Mouse (Mus musculus) olfactory bulb, adult 2 months (tissue): ENCODE measurements at regions not wholly inside any gene's neighbourhood (a gene's known extent, or its start where the extent isn't known, plus 50 kb on each side); places are given as distances from the start of the nearest gene placed in this dataset.

ENCODE experiments used
- H3K27ac ChIP-seq: fragments of 200-500 bp; 2 replicates; pipeline ENCODE4 v1.5.1; 2012; ENCODE audit warnings: low read depth, low read length; ENCODE audit not compliant: insufficient read depth
- H3K4me1 ChIP-seq: fragments of 200-500 bp; 2 replicates; pipeline ENCODE4 v1.6.1; 2012; ENCODE audit warnings: low read length; ENCODE audit not compliant: control insufficient read depth, insufficient read depth
- H3K4me3 ChIP-seq: fragments of 200-500 bp; 2 replicates; pipeline ENCODE4 v1.5.1; 2012; ENCODE audit warnings: mild to moderate bottlenecking, low read depth, low read length, moderate library complexity; ENCODE audit not compliant: insufficient read depth
- CTCF ChIP-seq: fragments of 200-500 bp; IDR thresholded peaks from 2 replicates; pipeline ENCODE4 v1.5.1; 2012; ENCODE audit warnings: low read depth, mild to moderate bottlenecking, low read length, moderate library complexity; ENCODE audit not compliant: insufficient read depth
- POLR2A ChIP-seq: fragments of 200-500 bp; IDR thresholded peaks from 2 replicates; pipeline ENCODE4 v1.6.1; 2012; ENCODE audit warnings: mild to moderate bottlenecking, low read depth, low read length, moderate library complexity; ENCODE audit not compliant: insufficient read depth
- WGBS: fragments of 180-500 bp; shearing (Covaris S2); methylation state at CpG from one replicate; pipeline ENCODE4 v1.1.7; 2018; 5-methylcytosine and 5-hydroxymethylcytosine counted together

GRCm38 (mm10) chr4:40357088-40357853 is 78.0 kb upstream of the Ndufb6 start:
- WGBS, result 51% methylated on average over 7 of the region's 7 CpGs
- no peak for TF ChIP-seq CTCF
- H3K27ac ChIP-seq, result no peak overlapping the region

GRCm38 (mm10) chr4:40355791-40356450 is 76.7 kb upstream of the Ndufb6 start:
- 67% methylated on average over 3 of the region's 3 CpGs for WGBS
- Histone ChIP-seq H3K27ac (no peak overlapping the region), H3K4me1 (peaks cover 7% of the 10 kb centered on the region), H3K4me3 (no peak overlapping the region)
- TF ChIP-seq POLR2A (no peak), CTCF (no peak)

More at GRCm38 (mm10) chr4:40357088-40357853, 78.0 kb upstream of the Ndufb6 start:
- Histone ChIP-seq H3K4me3 (no peak overlapping the region), H3K4me1 (no peaks in the 10 kb centered on the region)

GRCm38 (mm10) chr4:40354456-40354855 is 75.2 kb upstream of the Ndufb6 start:
- no peak overlapping the region for H3K4me3 ChIP-seq
- TF ChIP-seq POLR2A (no peak), CTCF (no peak)
- peaks cover 7% of the 10 kb centered on the region for H3K4me1 ChIP-seq
- no peak overlapping the region for H3K27ac ChIP-seq
- WGBS, result 73% methylated on average over 3 of the region's 3 CpGs

GRCm38 (mm10) chr4:40351648-40352047 is 72.4 kb upstream of the Ndufb6 start:
- peaks cover 7% of the 10 kb centered on the region for H3K4me1 ChIP-seq
- no peak overlapping the region; the same call in 1 of the 2 replicates for H3K27ac ChIP-seq
- TF ChIP-seq CTCF, result no peak
- no peak for TF ChIP-seq POLR2A
- no peak overlapping the region for H3K4me3 ChIP-seq
- WGBS, result 43% methylated on average over 7 of the region's 7 CpGs

GRCm38 (mm10) chr4:40351090-40351489 is 71.9 kb upstream of the Ndufb6 start:
- no peak for TF ChIP-seq CTCF
- TF ChIP-seq POLR2A, result no peak
- WGBS, result 68% methylated on average over 4 of the region's 4 CpGs
- Histone ChIP-seq H3K4me1 (peaks cover 7% of the 10 kb centered on the region), H3K4me3 (no peak overlapping the region), H3K27ac (no peak overlapping the region)

- 86% methylated on average over 3 of the region's 3 CpGs for WGBS
- Histone ChIP-seq H3K4me3 (no peak overlapping the region), H3K4me1 (no peaks in the 10 kb centered on the region), H3K27ac (no peak overlapping the region)
- TF ChIP-seq CTCF, result no peak
- TF ChIP-seq POLR2A, result no peak
These were observed 66.6 kb upstream of the Ndufb6 start for GRCm38 (mm10) chr4:40345847-40346246.

GRCm38 (mm10) chr4:40342181-40342580 is 63.0 kb upstream of the Ndufb6 start:
- H3K4me1 ChIP-seq, result no peaks in the 10 kb centered on the region
- H3K4me3 ChIP-seq, result no peak overlapping the region
- 81% methylated on average over 3 of the region's 3 CpGs for WGBS
- H3K27ac ChIP-seq, result no peak overlapping the region
- no peak for TF ChIP-seq CTCF
- TF ChIP-seq POLR2A, result no peak

- whole genome bisulfite sequencing, result 76% methylated on average over 1 of the region's 1 CpGs
- Histone ChIP-seq H3K27ac (no peak overlapping the region), H3K4me3 (no peak overlapping the region), H3K4me1 (no peaks in the 10 kb centered on the region)
- TF ChIP-seq POLR2A (no peak), CTCF (no peak)
These were observed 55.6 kb upstream of the Ndufb6 start for GRCm38 (mm10) chr4:40334841-40335240.

GRCm38 (mm10) chr4:40329737-40330136 is 50.5 kb upstream of the Ndufb6 start:
- 75% methylated on average over 5 of the region's 5 CpGs for WGBS
- Histone ChIP-seq H3K4me3 (no peak overlapping the region), H3K4me1 (no peaks in the 10 kb centered on the region), H3K27ac (no peak overlapping the region)
- TF ChIP-seq POLR2A (no peak), CTCF (no peak)
